Mouse (Mus musculus): ENCODE results near the gene Jmjd4.

The Jmjd4 gene

DNA sequence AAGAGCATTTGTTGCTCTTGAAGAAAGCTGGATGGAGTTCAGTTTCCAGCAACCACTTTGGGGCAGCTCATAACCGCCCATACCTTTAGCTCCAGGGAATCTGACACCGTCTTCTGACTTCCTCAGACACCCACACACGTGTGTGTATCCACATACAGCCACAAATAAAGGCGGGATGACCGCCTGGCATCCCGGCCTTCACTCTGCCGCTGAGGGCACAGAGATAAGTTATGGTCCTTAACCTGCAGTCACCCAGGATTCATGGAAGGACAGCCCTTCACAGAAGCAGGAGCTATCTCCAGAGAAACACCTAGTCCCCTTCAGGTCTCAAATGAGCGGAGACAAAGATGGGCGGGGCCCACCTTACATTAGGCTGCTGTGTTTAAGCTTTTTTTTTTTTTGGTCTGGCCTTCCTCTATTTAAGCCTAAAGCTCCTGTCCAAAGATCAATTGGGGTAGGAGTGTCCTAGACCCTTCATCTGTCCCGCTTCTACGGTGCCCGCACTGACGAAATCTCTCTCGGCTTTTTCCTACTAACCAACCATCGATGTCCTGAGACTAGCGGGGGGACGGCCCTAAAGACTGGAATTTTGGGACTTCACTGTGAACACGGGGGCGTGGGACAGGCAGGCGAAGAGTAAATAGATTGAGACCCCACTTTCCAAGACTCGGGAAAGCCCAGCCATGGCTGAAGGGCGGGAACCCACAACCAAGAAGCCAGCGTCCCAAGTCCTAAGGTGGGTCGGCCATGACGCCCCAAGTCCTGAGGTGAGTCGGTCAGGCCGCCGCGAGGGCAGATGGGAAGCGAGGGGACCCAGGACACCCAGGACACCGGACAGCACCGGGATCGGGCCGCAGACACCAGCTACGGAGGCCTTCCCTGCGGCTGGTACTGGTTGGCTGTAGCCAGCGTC lies 21.8 kb downstream of the Jmjd4 start:
- no peak for DNase-seq (ENCODE audit: extremely low read depth, low read depth)

GRCm38 (mm10) chr11:59472326-59472677 lies 22.5 kb downstream of the Jmjd4 start, which contains the start of gene Zfp867:
Gene Zfp867 (minus strand): TSS chr11:59472474.
- no peak for DNase-seq (ENCODE audit: extremely low read depth, low read depth)

DNA sequence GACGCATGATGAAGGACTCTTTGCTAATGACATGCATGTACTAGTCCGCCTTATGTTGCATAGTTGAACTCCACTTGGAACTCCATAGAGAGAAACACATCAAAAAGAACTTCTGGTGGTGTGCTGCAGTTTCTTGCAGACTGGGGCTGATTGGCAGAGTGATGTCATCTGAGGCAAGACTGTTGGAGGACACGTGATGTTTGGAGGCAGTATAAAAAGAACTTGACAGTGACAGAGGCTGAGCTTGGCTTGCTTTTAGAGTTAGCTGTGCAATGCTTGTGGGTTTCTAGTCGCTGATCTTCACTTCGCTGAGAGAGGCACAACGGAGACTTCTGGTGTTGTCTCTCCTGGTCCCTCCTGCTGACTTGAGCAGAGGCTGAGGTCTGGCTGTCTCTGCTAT lies 27.4 kb downstream of the Jmjd4 start:
- DNase-seq (ENCODE audit: extremely low read depth, low read depth): no peak

DNA sequence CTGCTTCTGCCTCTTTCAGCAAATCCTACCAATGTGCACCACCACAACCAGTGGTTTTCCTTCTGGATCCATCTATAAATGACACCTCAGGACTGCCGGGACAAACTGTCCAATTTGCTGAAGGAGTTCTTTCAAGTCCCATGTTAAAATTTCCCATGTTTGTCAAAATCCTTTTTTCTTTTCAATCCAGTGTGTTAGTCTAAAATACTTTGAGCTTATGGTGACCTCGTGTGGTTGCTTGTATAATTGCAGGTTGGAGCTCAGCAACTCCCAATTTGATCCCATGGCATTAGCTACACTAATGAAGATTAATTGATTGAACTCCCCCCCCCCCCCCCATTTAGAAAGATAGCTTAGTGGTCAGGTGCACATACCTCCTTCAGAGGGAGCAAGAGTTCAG lies 33.4 kb downstream of the Jmjd4 start:
- peak; percentile 19 for DNase-seq (ENCODE audit: extremely low read depth, low read depth)

DNA sequence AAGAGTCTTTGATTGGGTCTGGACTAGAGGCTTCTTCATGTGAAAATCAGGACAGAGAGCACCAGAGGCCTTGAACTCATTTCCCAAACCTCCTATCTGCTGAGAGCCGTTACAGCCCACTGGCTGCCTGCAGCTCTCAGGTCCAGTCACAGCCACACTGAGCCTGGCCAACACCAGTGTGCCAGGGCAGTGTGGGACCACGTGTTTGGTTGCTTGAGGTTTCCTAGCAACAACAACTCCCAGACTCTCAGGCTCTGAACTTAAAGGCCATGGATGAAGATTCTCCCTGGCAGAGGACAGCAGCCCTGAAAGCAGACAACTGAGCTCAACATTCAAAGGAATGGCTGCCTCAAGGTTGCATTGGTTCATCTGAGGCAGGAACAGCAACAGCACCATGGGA lies 35.8 kb downstream of the Jmjd4 start:
- DNase-seq (ENCODE audit: extremely low read depth, low read depth): no peak

GRCm38 (mm10) chr11:59486222-59486621 lies 36.4 kb downstream of the Jmjd4 start:
- DNase-seq (ENCODE audit: extremely low read depth, low read depth): no peak

DNA sequence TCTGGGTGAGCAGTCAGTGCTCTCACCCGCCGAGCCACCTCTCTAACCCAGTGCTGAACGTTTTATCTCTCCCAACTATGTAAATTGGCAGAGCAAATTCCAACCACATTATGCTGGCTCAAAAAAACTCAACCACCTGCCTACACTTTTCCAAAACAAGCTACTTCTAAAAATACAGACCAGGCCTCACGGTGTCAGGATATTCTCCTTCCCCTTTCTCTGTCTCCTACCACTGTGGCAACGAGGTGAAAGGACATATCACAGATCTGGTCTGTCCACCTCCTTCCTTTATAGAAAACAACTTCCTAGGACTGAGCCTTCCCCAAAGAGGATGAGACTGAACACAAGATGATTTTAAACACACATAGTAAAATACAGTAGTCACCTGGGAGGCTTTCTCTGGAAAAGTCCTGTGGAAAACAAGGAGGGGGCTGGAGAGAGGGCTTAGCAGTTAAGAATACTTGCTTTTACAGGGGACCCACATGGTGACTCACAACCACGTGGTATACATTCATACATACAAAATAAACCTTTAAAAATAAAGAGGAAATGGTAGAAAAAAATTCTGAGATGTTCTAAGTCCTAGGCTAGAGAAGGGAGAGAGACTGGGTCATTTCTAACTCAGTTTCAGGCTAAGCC lies 46.9 kb downstream of the Jmjd4 start:
- no peak for DNase-seq (ENCODE audit: extremely low read depth, low read depth)

GRCm38 (mm10) chr11:59497747-59498146 lies 47.9 kb downstream of the Jmjd4 start:
- no peak for DNase-seq (ENCODE audit: extremely low read depth, low read depth)

DNA sequence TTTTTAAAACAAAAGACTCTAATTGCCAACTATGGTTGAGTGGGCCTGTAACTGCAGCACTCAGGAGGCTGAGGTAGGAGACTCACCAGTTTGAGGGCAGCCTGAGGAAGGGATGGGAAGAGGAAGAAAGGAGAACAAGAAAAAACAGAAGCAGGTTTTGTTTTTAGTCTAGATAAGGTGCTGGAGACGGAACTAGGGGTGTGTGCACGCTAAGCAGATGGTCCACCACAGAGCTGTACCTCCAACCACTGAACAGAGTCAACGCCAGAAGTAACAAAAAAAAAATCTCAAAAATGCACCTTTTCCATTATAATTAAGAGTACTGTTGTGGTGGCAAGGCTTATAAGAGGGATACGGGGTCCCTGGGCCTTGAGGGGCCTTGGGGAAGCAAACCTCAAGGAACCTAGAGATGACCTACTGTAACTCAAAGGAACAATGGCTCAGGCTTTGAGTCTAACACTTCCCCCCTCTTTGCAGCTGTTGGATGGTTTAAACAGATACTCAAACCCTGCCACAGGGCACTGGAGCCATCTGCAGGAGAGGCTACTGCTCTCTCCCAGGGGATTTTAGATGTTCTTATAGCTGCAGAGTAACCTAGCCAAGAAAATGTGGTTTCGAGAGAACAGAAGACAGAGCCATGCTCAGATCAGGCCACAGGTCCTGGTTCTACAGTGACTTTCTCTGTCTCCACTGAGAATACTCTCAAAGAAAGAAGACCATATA lies 52.3 kb downstream of the Jmjd4 start:
- DNase-seq (ENCODE audit: extremely low read depth, low read depth): peak; percentile 68

DNA sequence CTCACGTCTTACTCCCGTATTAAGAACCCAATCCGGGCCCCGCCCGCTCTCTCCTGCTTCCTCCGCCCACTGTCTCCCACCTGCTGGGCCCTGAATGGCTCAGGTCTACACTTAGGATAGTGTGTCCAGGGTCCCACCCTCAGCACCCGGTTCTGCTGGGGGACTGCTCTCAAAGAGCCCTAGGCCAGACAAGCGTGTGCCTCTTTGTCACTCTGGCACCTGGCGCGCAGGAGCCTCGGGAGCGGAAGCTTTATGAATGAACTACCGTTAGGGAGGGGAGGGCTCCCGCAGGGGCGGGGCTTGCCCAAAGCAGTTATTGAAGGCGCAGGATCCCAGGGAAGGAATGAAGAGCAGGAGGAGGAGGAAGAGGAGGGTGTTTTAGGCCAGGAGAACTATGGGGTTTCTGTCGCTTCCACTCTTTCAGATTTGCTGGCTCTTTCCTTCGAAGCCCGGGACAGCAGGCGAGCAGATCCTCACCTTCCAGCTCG lies 55.5 kb downstream of the Jmjd4 start:
- peak; percentile 61 for DNase-seq (ENCODE audit: extremely low read depth, low read depth)

- peak; percentile 66 for DNase-seq (ENCODE audit: extremely low read depth, low read depth)
These were observed 56.2 kb downstream of the Jmjd4 start for GRCm38 (mm10) chr11:59505839-59506712.

DNA sequence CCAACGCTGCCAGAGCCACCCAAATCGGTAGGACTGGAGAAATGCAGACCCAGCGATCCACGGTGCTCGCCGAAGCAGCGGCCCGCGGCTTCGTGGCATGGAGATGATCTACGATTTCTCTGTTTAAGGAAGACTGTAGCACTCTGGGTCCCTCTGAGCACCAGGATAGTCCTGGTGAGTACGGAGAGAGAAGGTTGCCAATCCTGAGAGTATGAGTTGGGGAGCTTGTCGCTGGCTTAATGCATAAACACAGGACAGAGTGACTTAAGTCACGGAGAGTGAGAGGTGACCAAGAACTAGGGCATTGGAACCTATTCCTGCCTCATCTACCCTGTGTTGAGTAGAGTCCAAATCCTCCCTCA lies 56.8 kb downstream of the Jmjd4 start:
- DNase-seq (ENCODE audit: extremely low read depth, low read depth): no peak

Data from MEL-GATA-1-ER (cell line).